Mouse (Mus musculus) heart, postnatal 0 days (tissue): ENCODE measurements around the gene Adgrg3.

Source experiments
- CTCF ChIP-seq: IDR thresholded peaks from 2 replicates; pipeline ENCODE4 v1.5.1; 2016; ENCODE audit warnings: antibody characterized with exemption, control low read depth, low read depth
- EP300 ChIP-seq: IDR thresholded peaks from 2 replicates; pipeline ENCODE4 v1.6.1; 2016; ENCODE audit warnings: antibody characterized with exemption, low read depth

- no peak for TF ChIP-seq CTCF
- no peak for TF ChIP-seq EP300
These were observed 32.1 kb downstream of the Adgrg3 start for GRCm38 (mm10) chr8:95049636-95050035.
